Mouse (Mus musculus): ENCODE results near the gene Gm27029. TPM values are rescaled to one million over a fixed set of nuclear protein-coding genes. Genes with fewer than 3 reads are reported as not detected.
"Not testable (repeated sequence)": the region's sequence is repeated elsewhere in the genome, so short reads cannot be mapped to it uniquely, and the experiment has no call there.

Gene Gm27029
- polyA plus RNA-seq, 1 experiment from 2014 or later: 3.7 TPM

DNA sequence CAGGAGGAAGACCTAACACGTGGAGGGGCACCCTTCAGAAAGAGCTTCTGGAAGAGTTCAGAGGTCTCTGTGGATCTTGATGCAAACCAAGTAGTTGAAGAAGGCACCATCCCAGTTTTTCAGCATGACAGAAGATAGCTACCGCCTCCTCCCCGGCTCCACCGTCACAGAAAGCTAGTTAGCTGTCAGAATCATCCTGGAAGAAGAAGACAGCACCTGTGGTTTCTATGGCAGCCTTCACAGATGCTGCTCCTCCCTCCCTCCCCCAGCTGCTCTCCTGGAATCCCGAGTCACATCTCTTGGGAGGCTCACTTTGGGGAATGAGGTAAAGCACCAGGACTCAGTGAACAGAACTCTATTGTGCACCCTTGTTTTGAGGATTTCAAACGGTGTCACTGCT is 5.6 kb downstream of the Gm27029 start:
- no peak overlapping the region for H3K27ac ChIP-seq
- peaks cover 6% of the 10 kb centered on the region for H3K36me3 ChIP-seq
- 60% methylated on average over 6 of the region's 6 CpGs for WGBS (ENCODE audit: insufficient replicate concordance)
- ATAC-seq (ENCODE audit: low read depth): no peak
- H3K27me3 ChIP-seq: no peaks in the 10 kb centered on the region
- no peak overlapping the region for H3K4me3 ChIP-seq (replicated peaks)
- peaks cover 36% of the 10 kb centered on the region for H3K4me1 ChIP-seq (replicated peaks)
- no peaks in the 10 kb centered on the region for H3K9me3 ChIP-seq (replicated peaks)
- no peak for DNase-seq
- no peak overlapping the region for H3K9ac ChIP-seq
- no peak overlapping the region for H3K4me2 ChIP-seq

DNA sequence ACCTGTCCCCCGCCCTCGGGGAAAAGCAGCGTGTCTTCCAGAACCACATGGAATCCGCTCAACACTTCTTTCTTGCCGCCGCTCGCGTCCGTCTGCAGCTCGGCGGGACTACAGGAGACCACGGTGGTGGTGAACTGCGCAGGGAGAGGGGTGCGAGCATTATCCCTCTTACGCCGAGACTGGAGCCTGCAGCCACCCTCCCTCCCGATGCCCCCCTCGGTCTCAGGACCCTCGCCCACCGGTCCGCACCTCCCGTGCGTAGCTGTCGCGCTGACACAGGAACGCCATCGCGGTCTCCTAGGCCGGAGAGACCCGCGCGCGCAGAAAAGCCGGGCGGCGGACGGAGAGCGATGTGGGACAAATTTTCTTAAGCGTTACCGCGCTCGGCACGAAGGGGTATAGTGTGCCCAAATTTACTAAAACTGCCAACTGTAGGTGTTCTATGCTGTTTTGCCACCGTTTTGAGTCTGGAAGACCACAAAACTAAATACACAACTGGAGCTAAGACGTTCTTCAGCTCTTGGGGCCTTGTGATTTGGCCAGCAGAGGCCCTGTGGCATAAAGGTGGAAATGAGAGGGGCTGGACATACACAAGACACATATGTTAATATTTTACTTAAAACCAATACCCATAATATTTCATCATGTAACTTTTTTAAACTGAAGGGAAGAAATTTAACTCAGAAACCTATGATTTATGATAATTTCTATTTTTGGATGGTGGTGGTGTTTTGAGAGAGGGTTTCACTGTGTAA is 7.3 kb downstream of the Gm27029 start, which contains the start of gene Aarsd1:
Gene Aarsd1, minus strand, starts transcription at position 515 of the 755 bp plus-strand sequence.
- no peaks in the 10 kb centered on the region for H3K27me3 ChIP-seq
- H3K4me3 ChIP-seq (replicated peaks): peak within 1 kb of the TSS; percentile 88
- H3K9me3 ChIP-seq (replicated peaks): no peaks in the 10 kb centered on the region
- H3K4me2 ChIP-seq: peak within 1 kb of the TSS; percentile 86
- H3K4me1 ChIP-seq (replicated peaks): peaks cover 30% of the 10 kb centered on the region
- peak within 1 kb of the TSS; percentile 67 for H3K27ac ChIP-seq
- WGBS (ENCODE audit: insufficient replicate concordance): under 1% methylated on average over 45 of the region's 45 CpGs
- peak within 1 kb of the TSS; percentile 89 for H3K9ac ChIP-seq
- peaks cover 22% of the 10 kb centered on the region for H3K36me3 ChIP-seq
- peak; percentile 78 for ATAC-seq (ENCODE audit: low read depth)
- peak; percentile 81 for DNase-seq

DNA sequence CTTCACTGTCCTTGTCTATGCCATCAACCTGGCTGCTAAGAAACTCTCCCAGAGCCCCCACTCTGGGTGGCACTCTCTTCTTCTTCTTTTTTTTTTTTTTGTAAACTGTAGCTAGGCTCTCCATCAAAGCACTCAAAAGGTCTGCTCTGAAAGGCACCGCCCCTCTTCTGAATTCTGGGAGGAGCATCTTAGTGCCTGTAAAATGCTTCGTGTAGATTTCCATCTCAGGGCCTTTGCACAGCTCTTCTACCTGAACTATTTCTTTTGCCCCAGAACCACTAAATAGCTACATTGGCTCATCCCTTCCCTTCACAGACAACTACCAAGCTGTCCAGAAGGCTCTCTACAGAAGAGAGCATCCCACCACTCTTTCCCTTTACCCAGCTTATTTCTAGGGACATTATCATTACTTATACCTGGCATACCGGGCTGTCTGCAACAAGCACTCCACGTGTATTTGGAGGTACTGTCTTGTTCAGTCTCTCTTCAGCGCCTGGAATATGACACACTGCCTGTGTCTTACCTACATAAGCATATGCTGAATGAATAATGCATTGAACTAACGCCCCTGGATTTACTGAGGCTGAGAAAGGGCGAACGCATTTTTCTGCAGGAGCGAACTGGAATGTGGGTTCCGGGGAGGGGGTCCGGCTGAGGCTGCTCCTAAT is 8.0 kb downstream of the Gm27029 start:
- WGBS (ENCODE audit: insufficient replicate concordance): under 1% methylated on average over 11 of the region's 11 CpGs
- Histone ChIP-seq H3K36me3 (peaks cover 29% of the 10 kb centered on the region), H3K27me3 (no peaks in the 10 kb centered on the region), H3K9ac (peak overlapping the region; percentile 89), H3K4me2 (peak overlapping the region; percentile 86), H3K4me1 (replicated peaks) (peaks cover 26% of the 10 kb centered on the region), H3K27ac (peak overlapping the region; percentile 67), H3K9me3 (replicated peaks) (no peaks in the 10 kb centered on the region), H3K4me3 (replicated peaks) (peak overlapping the region; percentile 88)
- DNase-seq (peak; percentile 42), ATAC-seq (ENCODE audit: low read depth) (peak; percentile 56)

DNA sequence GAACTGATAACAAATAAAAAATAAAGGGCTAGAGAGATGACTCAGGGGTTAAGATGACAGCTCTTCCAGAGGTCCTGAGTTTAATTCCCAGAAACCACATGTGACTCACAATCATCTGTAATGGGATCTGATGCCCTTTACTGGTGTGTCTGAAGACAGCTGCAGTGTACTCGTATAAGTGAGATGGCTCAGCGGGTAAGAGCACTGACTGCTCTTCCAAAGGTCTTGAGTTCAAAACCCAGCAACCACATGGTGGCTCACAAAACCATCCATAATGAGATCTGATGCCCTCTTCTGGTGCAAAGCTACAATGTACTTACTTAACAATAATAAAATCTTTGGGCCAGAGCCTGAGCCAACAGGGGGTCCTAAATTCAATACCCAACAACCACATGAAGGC is 9.3 kb downstream of the Gm27029 start:
- Histone ChIP-seq H3K27me3 (no peaks in the 10 kb centered on the region), H3K9me3 (replicated peaks) (no peaks in the 10 kb centered on the region), H3K9ac (no peak overlapping the region), H3K4me1 (replicated peaks) (peaks cover 26% of the 10 kb centered on the region), H3K27ac (no peak overlapping the region), H3K4me2 (no peak overlapping the region), H3K36me3 (peaks cover 41% of the 10 kb centered on the region), H3K4me3 (replicated peaks) (no peak overlapping the region)
- ATAC-seq (ENCODE audit: low read depth): no peak
- 80% methylated on average over 2 of the region's 2 CpGs for WGBS (ENCODE audit: insufficient replicate concordance)
- DNase-seq: no peak

DNA sequence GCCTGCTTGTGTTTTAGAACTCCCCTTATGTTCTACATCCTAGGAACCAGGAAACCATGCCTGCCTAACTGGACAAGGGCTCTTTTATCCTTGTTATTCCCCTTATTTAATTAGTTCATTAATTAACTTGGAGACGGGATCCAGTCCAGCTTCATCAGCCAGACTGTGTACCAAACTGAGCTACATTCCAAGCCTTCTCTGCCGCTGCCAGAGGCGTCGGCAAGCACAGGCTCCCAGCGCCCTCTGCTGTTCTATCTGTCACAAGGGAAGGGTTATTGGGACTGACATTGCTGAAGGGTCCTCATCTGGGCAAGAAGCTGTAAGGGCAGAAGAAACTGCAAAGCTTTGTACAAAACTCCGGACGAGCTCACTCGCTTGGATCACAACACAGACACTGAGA is 29.5 kb downstream of the Gm27029 start:
- H3K36me3 ChIP-seq: no peaks in the 10 kb centered on the region
- 5% methylated on average over 8 of the region's 8 CpGs for WGBS (ENCODE audit: insufficient replicate concordance)
- no peak overlapping the region for H3K27ac ChIP-seq
- no peaks in the 10 kb centered on the region for H3K9me3 ChIP-seq (replicated peaks)
- DNase-seq: peak; percentile 33
- ATAC-seq (ENCODE audit: low read depth): no peak
- no peak overlapping the region for H3K9ac ChIP-seq
- H3K4me2 ChIP-seq: no peak overlapping the region
- no peaks in the 10 kb centered on the region for H3K4me1 ChIP-seq (replicated peaks)
- H3K27me3 ChIP-seq: peaks cover 4% of the 10 kb centered on the region; the same call in 1 of the 2 replicates
- no peak overlapping the region for H3K4me3 ChIP-seq (replicated peaks)

DNA sequence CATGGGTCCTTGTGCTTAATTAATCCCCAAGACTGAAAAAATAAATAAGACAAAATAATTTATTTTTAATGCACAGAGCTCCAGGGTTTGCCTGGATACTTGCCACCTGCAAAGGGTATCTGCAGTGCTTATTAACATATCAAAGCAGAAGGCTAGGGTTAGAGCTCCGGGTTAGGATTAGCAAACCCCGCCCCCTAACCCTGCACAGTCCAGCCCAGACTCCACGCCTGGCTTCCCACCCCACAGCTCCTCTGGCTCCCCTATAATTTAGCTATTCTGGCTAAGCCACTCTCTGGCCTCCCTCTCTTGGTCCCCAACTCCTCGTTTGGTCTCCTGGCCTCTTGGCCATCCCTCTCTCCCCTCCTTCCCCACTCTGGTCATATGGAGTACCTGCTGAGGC is 42.8 kb downstream of the Gm27029 start:
- ATAC-seq (ENCODE audit: low read depth): no peak
- H3K4me3 ChIP-seq (replicated peaks): no peak overlapping the region
- peaks cover 10% of the 10 kb centered on the region; the same call in 1 of the 2 replicates for H3K27me3 ChIP-seq
- H3K27ac ChIP-seq: no peak overlapping the region
- H3K4me2 ChIP-seq: no peak overlapping the region
- H3K9me3 ChIP-seq (replicated peaks): no peaks in the 10 kb centered on the region
- DNase-seq: no peak
- H3K9ac ChIP-seq: no peak overlapping the region
- H3K36me3 ChIP-seq: no peaks in the 10 kb centered on the region
- H3K4me1 ChIP-seq (replicated peaks): no peaks in the 10 kb centered on the region
- WGBS (ENCODE audit: insufficient replicate concordance): 29% methylated on average over 4 of the region's 4 CpGs

DNA sequence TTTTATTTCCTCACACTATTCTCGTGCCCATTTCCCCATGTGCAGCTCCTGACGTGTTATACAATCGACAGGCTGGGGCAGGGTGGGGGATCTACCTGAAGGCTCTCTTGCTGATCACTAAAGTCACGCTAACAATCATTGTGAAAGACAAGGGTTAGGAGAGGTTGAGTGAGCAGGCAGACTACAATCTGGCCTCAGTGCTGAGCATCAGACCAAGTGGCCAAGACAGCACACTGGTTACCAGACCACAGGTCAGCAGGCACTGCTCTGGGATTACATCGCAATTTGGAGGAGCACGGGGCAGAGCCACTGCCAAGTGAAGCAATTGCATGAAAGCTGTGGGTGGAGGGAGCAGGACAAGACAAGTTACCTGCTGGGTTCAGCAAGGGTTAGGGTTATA is 45.7 kb downstream of the Gm27029 start:
- 64% methylated on average over 6 of the region's 6 CpGs for WGBS (ENCODE audit: insufficient replicate concordance)
- H3K4me3 ChIP-seq (replicated peaks): no peak overlapping the region
- ATAC-seq (ENCODE audit: low read depth) (no peak), DNase-seq (no peak)
- H3K4me2 ChIP-seq: no peak overlapping the region
- H3K36me3 ChIP-seq: no peaks in the 10 kb centered on the region
- no peak overlapping the region for H3K9ac ChIP-seq
- H3K27ac ChIP-seq: no peak overlapping the region
- H3K27me3 ChIP-seq: peaks cover 10% of the 10 kb centered on the region; the same call in 1 of the 2 replicates
- no peaks in the 10 kb centered on the region for H3K4me1 ChIP-seq (replicated peaks)
- no peaks in the 10 kb centered on the region for H3K9me3 ChIP-seq (replicated peaks)

DNA sequence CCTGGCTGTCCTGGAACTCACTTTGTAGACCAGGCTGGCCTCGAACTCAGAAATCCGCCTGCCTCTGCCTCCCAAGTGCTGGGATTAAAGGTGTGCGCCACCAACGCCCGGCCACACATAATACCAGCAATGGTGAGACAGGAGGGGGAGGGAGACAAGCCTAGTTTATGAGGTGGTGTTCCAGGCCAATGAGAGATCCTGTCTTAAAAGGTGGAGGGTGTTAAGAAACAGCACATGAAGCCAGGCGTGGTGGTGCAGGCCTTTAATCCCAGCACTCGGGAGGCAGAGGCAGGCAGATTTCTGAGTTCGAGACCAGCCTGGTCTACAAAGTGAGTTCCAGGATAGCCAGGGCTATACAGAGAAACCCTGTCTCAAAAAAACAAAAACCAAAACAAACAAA is 46.4 kb downstream of the Gm27029 start:
- H3K36me3 ChIP-seq; ATAC-seq (ENCODE audit: low read depth); H3K4me3 ChIP-seq (replicated peaks); H3K9me3 ChIP-seq (replicated peaks); H3K9ac ChIP-seq; H3K27ac ChIP-seq; H3K4me2 ChIP-seq; H3K4me1 ChIP-seq (replicated peaks); DNase-seq: not testable (repeated sequence)
- peaks cover 10% of the 10 kb centered on the region; the same call in 1 of the 2 replicates for H3K27me3 ChIP-seq
- WGBS (ENCODE audit: insufficient replicate concordance): 82% methylated on average over 8 of the region's 8 CpGs

DNA sequence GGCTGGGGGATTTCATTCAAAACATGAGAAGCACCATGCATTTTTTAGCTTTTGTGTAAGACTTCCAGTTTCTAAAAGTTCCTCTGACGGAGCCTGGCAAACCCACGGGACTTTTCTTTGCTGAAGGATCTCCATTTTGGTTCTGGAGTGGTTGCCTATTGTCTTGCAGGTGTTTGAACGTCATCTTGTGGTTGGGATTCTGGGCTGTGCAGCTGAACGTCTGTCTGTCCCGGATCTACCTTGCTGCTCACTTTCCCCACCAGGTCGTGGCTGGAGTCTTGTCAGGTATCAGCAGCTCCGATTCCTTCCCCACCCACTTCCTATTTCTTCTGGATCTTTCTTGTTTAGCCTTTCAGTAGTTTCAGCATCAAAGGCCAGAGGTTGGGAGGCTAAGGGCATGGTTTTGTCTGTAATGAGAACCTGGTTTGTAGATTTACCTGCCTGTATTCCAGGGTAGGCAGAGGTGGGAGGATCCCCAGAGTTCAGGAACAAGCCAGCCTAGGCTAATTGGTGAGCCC is 50.1 kb downstream of the Gm27029 start:
- Histone ChIP-seq H3K9me3 (replicated peaks) (no peaks in the 10 kb centered on the region), H3K4me1 (replicated peaks) (no peaks in the 10 kb centered on the region), H3K36me3 (no peaks in the 10 kb centered on the region), H3K27ac (no peak overlapping the region), H3K4me2 (no peak overlapping the region), H3K4me3 (replicated peaks) (no peak overlapping the region), H3K9ac (no peak overlapping the region), H3K27me3 (peaks cover 4% of the 10 kb centered on the region; the same call in 1 of the 2 replicates)
- DNase-seq (no peak), ATAC-seq (ENCODE audit: low read depth) (no peak)
- 45% methylated on average over 7 of the region's 7 CpGs for WGBS (ENCODE audit: insufficient replicate concordance)

DNA sequence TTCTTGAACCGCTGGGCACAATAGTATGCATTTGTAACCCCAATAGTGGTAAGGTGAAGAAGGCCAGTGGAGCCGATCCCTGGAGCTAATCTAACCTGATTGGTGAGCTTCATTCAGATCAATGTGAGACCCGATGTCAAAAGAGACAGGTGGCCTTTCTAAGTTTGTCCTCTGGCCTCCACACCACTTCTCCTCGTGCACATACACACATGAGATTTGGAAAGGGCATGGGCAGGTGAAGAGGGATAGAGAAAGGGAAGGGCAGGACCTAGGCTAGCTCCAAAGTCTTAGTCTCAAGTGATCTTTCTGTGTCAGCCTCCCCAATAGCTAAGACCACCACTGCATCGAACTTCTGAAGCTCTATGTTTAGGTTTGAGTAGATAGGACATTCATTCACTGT is 54.5 kb downstream of the Gm27029 start:
- ATAC-seq (ENCODE audit: low read depth): no peak
- no peak overlapping the region for H3K4me2 ChIP-seq
- H3K4me1 ChIP-seq (replicated peaks): no peaks in the 10 kb centered on the region
- no peak overlapping the region for H3K4me3 ChIP-seq (replicated peaks)
- no peak for DNase-seq
- no peak overlapping the region for H3K9ac ChIP-seq
- no peak overlapping the region for H3K27ac ChIP-seq
- no peaks in the 10 kb centered on the region; the same call in 1 of the 2 replicates for H3K27me3 ChIP-seq
- H3K36me3 ChIP-seq: no peaks in the 10 kb centered on the region
- 57% methylated on average over 5 of the region's 5 CpGs for WGBS (ENCODE audit: insufficient replicate concordance)
- H3K9me3 ChIP-seq (replicated peaks): no peaks in the 10 kb centered on the region

DNA sequence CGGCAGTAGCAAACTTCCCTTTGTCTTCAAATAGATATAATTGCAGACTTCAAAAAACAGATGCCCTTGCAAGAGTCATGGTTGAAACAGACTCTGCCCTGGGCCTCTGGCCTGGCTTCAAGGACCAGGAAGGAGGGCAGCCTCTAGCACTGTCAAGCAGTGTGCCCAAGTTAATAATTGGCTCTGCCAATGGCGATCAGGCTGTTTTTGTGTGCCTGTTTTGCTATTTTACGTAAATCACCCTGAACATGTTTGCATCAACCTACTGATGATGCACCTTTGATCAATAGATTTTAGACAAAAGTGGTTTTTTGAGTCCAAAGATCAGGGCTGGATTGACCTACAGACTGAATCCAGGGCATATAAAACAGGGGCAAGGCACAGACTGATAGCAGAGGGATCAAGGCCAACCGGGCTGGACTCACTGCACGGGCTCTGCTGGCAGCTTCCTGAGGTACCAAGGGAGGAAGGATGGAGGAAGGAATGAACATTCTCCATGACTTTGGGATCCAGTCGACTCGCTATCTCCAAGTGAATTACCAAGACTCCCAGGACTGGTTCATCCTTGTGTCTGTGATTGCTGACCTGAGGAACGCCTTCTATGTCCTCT is 57.2 kb downstream of the Gm27029 start, which contains the start of gene G6pc:
Gene G6pc, plus strand, starts transcription at position 236 of the 610 bp plus-strand sequence.
- H3K27ac ChIP-seq: no peak within 1 kb of the TSS
- H3K36me3 ChIP-seq: no peaks in the 10 kb centered on the region
- no peaks in the 10 kb centered on the region; the same call in 1 of the 2 replicates for H3K27me3 ChIP-seq
- 72% methylated on average over 8 of the region's 8 CpGs for WGBS (ENCODE audit: insufficient replicate concordance)
- H3K9me3 ChIP-seq (replicated peaks): no peaks in the 10 kb centered on the region
- no peak within 1 kb of the TSS for H3K9ac ChIP-seq
- peaks cover 21% of the 10 kb centered on the region for H3K4me1 ChIP-seq (replicated peaks)
- no peak for ATAC-seq (ENCODE audit: low read depth)
- DNase-seq: no peak
- H3K4me2 ChIP-seq: no peak within 1 kb of the TSS
- H3K4me3 ChIP-seq (replicated peaks): no peak within 1 kb of the TSS
